Mouse (Mus musculus): ENCODE results near the gene Lpin2.

- TF ChIP-seq CTCF (IDR thresholded peaks at IDR 0.05; ENCODE audit: control insufficient read depth, insufficient read depth, insufficient replicate concordance, low read depth, low read length) = no peak
- no peak for TF ChIP-seq POLR2A (IDR thresholded peaks at IDR 0.05; ENCODE audit: control insufficient read depth, low read depth, low read length)
Observed at GRCm38 (mm10) chr17:71223676-71224075, 41.3 kb downstream of the Lpin2 start.

Data from testis, adult 2 months (tissue).